Mouse (Mus musculus) spleen, adult 2 months (tissue): ENCODE measurements around the gene Vax2. TPM values are rescaled to one million over a fixed set of nuclear protein-coding genes. Genes with fewer than 3 reads are reported as not detected.

Experiments
- DNase-seq, 2 experiments: peaks; one replicate each; pipeline versions ENCODE4 v3.0.0 to v3.0.0-alpha.2; 2012 to 2021; ENCODE audit warnings: low spot score in 2 of 2, low read depth in 1 of 2
- H3K27ac ChIP-seq: fragments of 200-500 bp; 2 replicates; pipeline ENCODE4 v1.5.1; 2012; ENCODE audit warnings: low read length, inconsistent platforms; ENCODE audit not compliant: insufficient read depth
- H3K27me3 ChIP-seq: fragments of 200-500 bp; 2 replicates; pipeline ENCODE4 v1.6.1; 2012; ENCODE audit warnings: mild to moderate bottlenecking, moderate library complexity, low read length, inconsistent platforms; ENCODE audit not compliant: control insufficient read depth, insufficient read depth
- H3K36me3 ChIP-seq: fragments of 200-500 bp; 2 replicates; pipeline ENCODE4 v1.6.1; 2012; ENCODE audit warnings: mild to moderate bottlenecking, low read length, inconsistent platforms; ENCODE audit not compliant: control insufficient read depth, insufficient read depth
- H3K4me1 ChIP-seq: fragments of 200-500 bp; 2 replicates; pipeline ENCODE4 v1.6.1; 2011; ENCODE audit warnings: inconsistent platforms; ENCODE audit not compliant: control insufficient read depth, insufficient read depth, insufficient read length
- H3K4me3 ChIP-seq: fragments of 200-500 bp; 2 replicates; pipeline ENCODE4 v1.5.1; 2011; ENCODE audit warnings: mild to moderate bottlenecking, inconsistent platforms; ENCODE audit not compliant: insufficient read depth, insufficient read length; ENCODE audit errors: extremely low read depth
- CTCF ChIP-seq: fragments of 200-500 bp; IDR thresholded peaks from 2 replicates; pipeline ENCODE4 v1.5.1; 2011; ENCODE audit warnings: mild to moderate bottlenecking, inconsistent platforms; ENCODE audit not compliant: insufficient read depth, insufficient read length, insufficient replicate concordance; ENCODE audit errors: extremely low read depth
- POLR2A ChIP-seq: fragments of 200-500 bp; IDR thresholded peaks from 2 replicates; pipeline ENCODE4 v1.6.1; 2011; ENCODE audit warnings: low read depth, low read length, inconsistent platforms
- WGBS: fragments of 180-500 bp; shearing (Covaris S2); methylation state at CpG from one replicate; pipeline ENCODE4 v1.1.7; 2018; 5-methylcytosine and 5-hydroxymethylcytosine counted together
- polyA plus RNA-seq: library from polyadenylated mRNA; depleted of rRNA; stranded (reverse); fragments of >200 nt; gene quantifications from 2 replicates; pipeline ENCODE4 v1.2.3, GENCODE M21; 2012; rRNA removed

The Vax2 gene
- polyA plus RNA-seq, 1 experiment = not detected

DNA sequence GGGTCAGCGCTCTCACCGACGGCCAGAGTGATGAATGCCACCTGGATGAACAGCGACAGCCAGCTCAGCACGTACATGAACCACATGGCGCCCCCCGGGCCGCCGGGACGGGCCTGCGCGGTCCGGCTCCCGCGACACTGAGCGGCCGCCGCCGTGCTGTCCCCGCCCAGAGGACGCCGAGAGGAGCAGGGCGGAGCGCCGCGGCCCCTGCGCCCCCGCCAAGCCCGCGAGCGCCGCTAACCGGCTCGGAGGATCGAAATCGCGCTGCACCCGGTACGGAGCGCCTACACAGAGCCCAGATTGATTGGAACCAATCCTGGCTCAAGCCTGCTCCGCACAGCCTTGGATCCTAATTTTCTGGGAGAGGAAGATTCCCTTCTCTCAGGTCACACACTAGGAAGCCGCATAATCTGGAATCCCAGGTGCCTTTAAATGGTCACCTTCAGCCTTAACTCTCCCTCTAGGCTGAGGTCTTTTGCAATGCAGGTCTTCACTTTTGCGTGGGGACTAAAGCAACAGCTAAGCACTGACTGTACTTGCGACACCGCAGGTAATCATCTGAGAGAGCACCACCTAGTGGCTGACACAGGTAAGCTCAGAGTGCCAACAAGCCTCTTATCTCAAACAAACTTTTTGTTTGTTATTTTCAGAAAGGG lies 64.7 kb downstream of the Vax2 start, which contains the start of gene Tex261:
TSS of gene Tex261 (minus strand) at position 176 of the 656 bp plus-strand sequence.
- TF ChIP-seq CTCF = peak; percentile 64; the same call in 1 of the 2 replicates
- peak; percentile 70 for TF ChIP-seq POLR2A
- DNase-seq = peak; percentile 82 to 87
- under 1% methylated on average over 45 of the region's 45 CpGs for WGBS

DNA sequence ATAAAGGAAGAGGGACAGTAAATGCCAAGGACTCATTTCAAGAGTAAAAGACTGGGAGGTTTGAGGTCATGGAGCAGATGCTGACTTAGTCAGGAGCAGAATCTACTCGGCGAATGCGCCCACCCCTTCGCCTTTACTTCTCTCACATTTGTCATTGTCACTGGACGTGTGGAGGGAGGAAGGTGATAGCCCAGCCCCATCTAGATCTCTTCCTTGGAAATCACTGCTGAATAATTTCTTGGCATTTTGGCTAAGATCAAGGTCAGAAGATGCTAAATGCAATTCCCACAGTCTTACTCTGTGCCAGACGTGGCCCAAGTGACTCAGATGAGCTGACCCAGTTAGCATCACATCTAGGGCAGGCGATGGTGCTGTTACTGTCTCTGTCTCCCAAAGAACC lies 67.2 kb downstream of the Vax2 start:
- DNase-seq = no peak
- Histone ChIP-seq H3K36me3 (no peaks in the 10 kb centered on the region; the same call in 1 of the 2 replicates), H3K27me3 (no peaks in the 10 kb centered on the region), H3K27ac (no peak overlapping the region), H3K4me1 (peaks cover 2% of the 10 kb centered on the region; the same call in 1 of the 2 replicates), H3K4me3 (no peak overlapping the region)
- TF ChIP-seq POLR2A (no peak), CTCF (no peak)
- WGBS = 88% methylated on average over 7 of the region's 7 CpGs

More for the DNA sequence above, 64.7 kb downstream of the Vax2 start, which contains the start of gene Tex261:
- Histone ChIP-seq H3K4me3 (peak within 1 kb of the TSS; percentile 74), H3K4me1 (peaks cover 2% of the 10 kb centered on the region; the same call in 1 of the 2 replicates), H3K27ac (peak within 1 kb of the TSS; percentile 83), H3K27me3 (no peaks in the 10 kb centered on the region), H3K36me3 (peaks cover 10% of the 10 kb centered on the region)

- no peak for TF ChIP-seq POLR2A
- peak; percentile 79; the same call in 1 of the 2 replicates for TF ChIP-seq CTCF
- H3K4me1 ChIP-seq = peaks cover 2% of the 10 kb centered on the region; the same call in 1 of the 2 replicates
- H3K27me3 ChIP-seq = no peaks in the 10 kb centered on the region
- no peaks in the 10 kb centered on the region for H3K36me3 ChIP-seq
- no peak overlapping the region for H3K27ac ChIP-seq
- DNase-seq = peak in 1 of 2 experiments; percentile 53
- 11% methylated on average over 5 of the region's 5 CpGs for WGBS
- H3K4me3 ChIP-seq = no peak overlapping the region
Observed at GRCm38 (mm10) chr6:83779026-83779425, 68.0 kb downstream of the Vax2 start.

- Histone ChIP-seq H3K36me3 (no peaks in the 10 kb centered on the region), H3K4me3 (no peak overlapping the region), H3K27ac (no peak overlapping the region), H3K27me3 (no peaks in the 10 kb centered on the region), H3K4me1 (no peaks in the 10 kb centered on the region)
- DNase-seq = no peak
- 84% methylated on average over 3 of the region's 3 CpGs for WGBS
- TF ChIP-seq POLR2A (no peak), CTCF (no peak)
Observed at GRCm38 (mm10) chr6:83786426-83786825, 75.4 kb downstream of the Vax2 start.

Other genes with a start within 250 kb of the Vax2 start
- 41.8 and 44.9 TPM in 2 replicates for gene Dguok, start 204.3 kb upstream of the Vax2 start, polyA plus RNA-seq
- gene Actg2, start 175.0 kb upstream of the Vax2 start, polyA plus RNA-seq = 14.8 and 15.9 TPM in 2 replicates
- 5.1 and 5.2 TPM in 2 replicates for gene Stambp, start 138.5 kb upstream of the Vax2 start, polyA plus RNA-seq
- gene Clec4f, start 55.1 kb upstream of the Vax2 start, polyA plus RNA-seq = not detected in 2 replicates
- 0.49 and 3.4 TPM in 2 replicates for gene Cd207, start 33.4 kb upstream of the Vax2 start, polyA plus RNA-seq
- gene Atp6v1b1, start 31.7 kb downstream of the Vax2 start, polyA plus RNA-seq = 0.14 TPM in 1 of 2 replicates, not detected in the other
- gene Ankrd53, start 51.4 kb downstream of the Vax2 start, polyA plus RNA-seq = not detected in 2 replicates
- gene Tex261, start 64.5 kb downstream of the Vax2 start, polyA plus RNA-seq = 71.3 and 71.7 TPM in 2 replicates
- gene Nagk, start 83.7 kb downstream of the Vax2 start, polyA plus RNA-seq = 12.7 and 16.1 TPM in 2 replicates
- gene Paip2b, start 120.5 kb downstream of the Vax2 start, polyA plus RNA-seq = 5.0 and 6.1 TPM in 2 replicates
- 7.3 and 8.7 TPM in 2 replicates for gene Zfp638, start 155.8 kb downstream of the Vax2 start, polyA plus RNA-seq